Mouse (Mus musculus): ENCODE data around the gene Ep400. TPM values are rescaled to one million over a fixed set of nuclear protein-coding genes. Genes with fewer than 3 reads are reported as not detected.
A peak's percentile ranks its signal among the peaks of the same experiment; 100 is the strongest.
"Not testable (repeated sequence)": the region's sequence is repeated elsewhere in the genome, so short reads cannot be mapped to it uniquely, and the experiment has no call there.

Ep400 gene
- polyA plus RNA-seq, 1 experiment from 2014 or later, result 25.1 TPM

DNA sequence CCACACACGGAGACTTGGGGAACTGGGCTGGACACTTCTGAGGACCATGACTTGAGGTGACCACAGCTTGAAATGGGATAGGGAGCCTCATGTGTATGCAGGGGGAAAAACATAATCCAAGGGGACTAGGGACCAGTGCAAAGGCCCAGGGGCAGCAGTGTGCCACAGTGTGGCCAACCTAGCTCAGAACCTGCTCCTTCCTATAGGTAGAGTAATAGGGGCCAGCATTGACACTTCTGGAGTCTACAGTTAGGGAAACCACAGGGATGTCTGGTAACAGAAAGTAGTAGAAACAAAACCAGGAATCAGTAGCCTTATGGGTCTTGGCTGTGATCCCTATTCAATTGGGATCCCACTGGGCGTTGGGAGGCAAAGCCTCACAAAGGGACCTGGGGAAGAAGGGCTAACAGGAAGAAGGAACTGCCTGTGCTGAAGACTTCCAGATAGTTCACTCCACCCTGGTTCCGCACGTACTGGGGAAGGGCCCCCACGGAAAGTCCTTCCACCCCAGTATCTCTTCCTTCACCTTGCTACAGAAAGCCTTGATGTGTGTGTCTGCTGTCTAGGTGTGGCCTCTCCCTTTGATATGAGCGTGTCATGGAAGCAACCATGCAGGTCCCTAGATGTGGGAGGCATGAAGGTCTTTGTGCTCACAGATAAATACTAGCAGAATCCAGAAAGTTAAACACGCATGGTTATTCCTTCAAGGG, 11.2 kb upstream of the Ep400 start:
- H3K27ac ChIP-seq (ENCODE audit: low read length), result peak overlapping the region; percentile 92

DNA sequence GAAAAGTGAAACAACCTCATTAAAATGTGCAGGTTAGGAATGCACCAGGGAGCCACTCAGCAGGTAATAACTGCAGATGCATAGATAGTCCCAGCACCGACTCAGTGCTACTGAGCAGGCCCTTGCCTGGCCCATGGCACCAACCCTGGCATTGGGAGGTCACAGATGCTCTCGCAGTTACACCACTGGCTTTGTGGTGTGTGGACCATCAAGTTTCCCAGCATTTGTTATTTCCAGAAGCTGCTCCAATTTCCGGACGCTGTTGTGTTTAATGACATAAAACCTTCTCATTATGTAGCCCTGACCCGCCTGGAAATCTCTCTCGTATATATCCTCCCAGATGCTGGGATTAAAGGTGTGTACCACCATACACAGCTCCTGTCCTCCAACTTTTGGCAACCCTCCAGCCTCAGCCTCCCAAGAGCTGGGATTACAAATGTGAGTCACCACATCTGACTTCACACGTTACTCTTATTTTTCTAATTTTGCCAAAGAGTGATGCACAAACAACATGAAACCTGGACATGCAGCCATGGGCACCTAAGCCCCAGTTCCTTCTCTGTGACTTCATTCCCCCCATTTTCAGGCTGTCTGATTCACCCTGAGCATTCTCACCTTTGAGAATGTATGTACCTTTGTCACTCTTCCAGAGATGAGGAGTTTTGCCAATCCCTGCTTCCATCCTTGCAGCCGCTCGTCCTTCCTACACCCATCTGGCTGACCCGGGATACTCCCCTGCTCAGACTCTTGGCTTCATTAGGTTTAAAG, 10.4 kb upstream of the Ep400 start:
- 61% methylated on average over 10 of the region's 10 CpGs for WGBS (ENCODE audit: insufficient replicate concordance)
- peaks cover 41% of the 10 kb centered on the region for H3K4me1 ChIP-seq (ENCODE audit: control insufficient read depth, low read depth, low read length)

More for the DNA sequence above, 11.2 kb upstream of the Ep400 start:
- H3K9me3 ChIP-seq (replicated peaks; ENCODE audit: control insufficient read depth, low read length), result no peaks in the 10 kb centered on the region
- peak; percentile 85 for ATAC-seq (ENCODE audit: low read depth)
- H3K9ac ChIP-seq (ENCODE audit: low read depth, low read length), result peak overlapping the region; percentile 78
- peak overlapping the region; percentile 13; the same call in 1 of the 2 replicates for H3K4me3 ChIP-seq (ENCODE audit: low read depth, low read length)
- H3K27me3 ChIP-seq (ENCODE audit: control insufficient read depth, insufficient read depth, low read depth, low read length), result no peaks in the 10 kb centered on the region
- peaks cover 12% of the 10 kb centered on the region for H3K36me3 ChIP-seq (ENCODE audit: control insufficient read depth, insufficient read depth)
- H3K4me2 ChIP-seq (ENCODE audit: low read depth, low read length), result peak overlapping the region; percentile 100
- peaks cover 46% of the 10 kb centered on the region for H3K4me1 ChIP-seq (ENCODE audit: control insufficient read depth, low read depth, low read length)
- WGBS (ENCODE audit: insufficient replicate concordance), result 35% methylated on average over 7 of the region's 7 CpGs

DNA sequence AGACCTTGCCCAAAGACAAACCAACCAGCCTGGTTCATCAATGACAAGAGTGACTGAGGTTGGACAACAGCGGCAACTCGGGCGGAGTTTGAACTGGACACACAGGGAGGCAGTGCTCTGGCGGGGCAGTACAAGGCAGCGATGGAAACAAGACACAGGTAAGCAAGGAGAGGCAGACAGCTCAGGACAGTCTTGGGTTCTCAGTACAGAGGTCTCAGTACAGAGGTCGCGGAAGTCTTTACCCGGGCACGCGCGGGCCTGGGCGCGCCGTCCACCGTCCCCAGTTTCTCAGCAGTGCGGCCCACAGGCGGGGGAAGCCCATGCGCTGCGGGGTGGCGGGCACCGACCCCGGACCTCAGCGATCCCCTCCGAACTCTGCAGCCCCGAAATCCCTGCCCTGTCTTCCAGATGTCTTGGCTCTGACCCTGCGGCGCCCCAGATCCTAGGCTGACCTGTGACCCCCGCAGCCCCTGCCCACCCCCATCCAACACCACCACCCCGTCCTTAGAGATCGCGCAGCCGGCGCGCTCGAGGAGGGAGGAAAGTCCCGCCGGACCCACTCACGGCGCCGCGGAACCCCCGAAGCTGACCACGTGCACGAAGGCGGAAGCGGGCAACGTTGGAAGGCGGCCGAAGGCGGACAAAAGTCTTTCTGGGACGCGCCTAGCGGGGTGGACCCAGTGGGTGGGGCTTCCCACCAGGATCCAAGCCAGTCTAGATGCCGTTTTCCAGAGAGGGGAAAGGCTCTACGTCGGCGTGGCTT, 9.7 kb upstream of the Ep400 start, which contains the start of gene Pus1:
Gene Pus1 (minus strand): TSS at position 662 of the 763 bp plus-strand sequence.
- peak within 1 kb of the TSS; percentile 92 for H3K27ac ChIP-seq (ENCODE audit: low read length)
- peak within 1 kb of the TSS; percentile 100 for H3K4me2 ChIP-seq (ENCODE audit: low read depth, low read length)
- no peaks in the 10 kb centered on the region for H3K9me3 ChIP-seq (replicated peaks; ENCODE audit: control insufficient read depth, low read length)
- peak within 1 kb of the TSS; percentile 78 for H3K9ac ChIP-seq (ENCODE audit: low read depth, low read length)
- peaks cover 4% of the 10 kb centered on the region for H3K36me3 ChIP-seq (ENCODE audit: control insufficient read depth, insufficient read depth)
- H3K4me3 ChIP-seq (ENCODE audit: low read depth, low read length), result peak within 1 kb of the TSS; percentile 77
- no peaks in the 10 kb centered on the region for H3K27me3 ChIP-seq (ENCODE audit: control insufficient read depth, insufficient read depth, low read depth, low read length)
- under 1% methylated on average over 55 of the region's 57 CpGs for WGBS (ENCODE audit: insufficient replicate concordance)
- peaks cover 41% of the 10 kb centered on the region for H3K4me1 ChIP-seq (ENCODE audit: control insufficient read depth, low read depth, low read length)
- ATAC-seq (ENCODE audit: low read depth), result peak; percentile 75

More for the DNA sequence above, 10.4 kb upstream of the Ep400 start:
- Histone ChIP-seq H3K4me2 (ENCODE audit: low read depth, low read length) (peak overlapping the region; percentile 100), H3K36me3 (ENCODE audit: control insufficient read depth, insufficient read depth) (peaks cover 5% of the 10 kb centered on the region), H3K4me3 (ENCODE audit: low read depth, low read length) (peak overlapping the region; percentile 77), H3K27ac (ENCODE audit: low read length) (peak overlapping the region; percentile 92), H3K9ac (ENCODE audit: low read depth, low read length) (peak overlapping the region; percentile 78), H3K27me3 (ENCODE audit: control insufficient read depth, insufficient read depth, low read depth, low read length) (no peaks in the 10 kb centered on the region), H3K9me3 (replicated peaks; ENCODE audit: control insufficient read depth, low read length) (no peaks in the 10 kb centered on the region)
- peak; percentile 6; the same call in 1 of the 2 replicates for ATAC-seq (ENCODE audit: low read depth)

DNA sequence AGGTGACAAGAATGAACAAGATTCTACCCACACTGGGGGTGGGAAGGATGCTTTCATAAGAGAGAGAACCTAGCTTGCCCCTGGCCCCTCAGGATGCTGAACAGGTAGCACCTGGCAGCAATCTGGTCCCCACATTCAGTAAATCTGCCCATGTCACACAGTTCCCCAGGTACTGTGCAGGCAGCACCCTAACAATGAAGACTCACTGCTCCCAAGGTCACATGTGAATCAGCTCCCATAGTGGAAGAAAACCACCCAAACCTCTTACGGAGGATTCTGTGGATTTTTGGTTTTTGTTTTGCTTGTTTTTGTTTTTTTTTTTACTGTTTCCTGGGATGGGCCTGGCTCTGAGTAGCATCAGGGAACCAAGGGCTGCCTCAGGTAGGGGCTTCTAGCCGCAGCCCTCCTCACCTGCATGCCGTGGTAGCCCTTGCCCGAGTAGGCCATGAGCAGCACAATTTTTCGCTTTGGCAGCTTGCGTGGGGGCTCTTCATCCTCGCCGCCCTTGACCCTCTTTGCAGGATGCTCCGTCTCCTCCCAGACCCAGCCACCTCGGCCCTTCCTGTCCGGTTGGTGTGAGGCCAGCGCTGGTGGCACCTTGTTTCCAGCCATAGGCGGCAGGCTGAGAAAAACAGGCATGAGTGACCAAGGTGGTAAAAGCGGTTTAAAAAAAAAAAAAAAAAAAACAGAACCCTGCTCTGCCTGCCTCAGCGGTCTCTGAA, 8.9 kb upstream of the Ep400 start:
- Histone ChIP-seq H3K4me2 (ENCODE audit: low read depth, low read length) (peak overlapping the region; percentile 100), H3K36me3 (ENCODE audit: control insufficient read depth, insufficient read depth) (peaks cover 12% of the 10 kb centered on the region), H3K4me1 (ENCODE audit: control insufficient read depth, low read depth, low read length) (peaks cover 41% of the 10 kb centered on the region), H3K9ac (ENCODE audit: low read depth, low read length) (peak overlapping the region; percentile 78), H3K9me3 (replicated peaks; ENCODE audit: control insufficient read depth, low read length) (no peaks in the 10 kb centered on the region), H3K4me3 (ENCODE audit: low read depth, low read length) (peak overlapping the region; percentile 77), H3K27ac (ENCODE audit: low read length) (0 out of 2 replicates have a peak overlapping the region, but pooled peaks have one; percentile 2), H3K27me3 (ENCODE audit: control insufficient read depth, insufficient read depth, low read depth, low read length) (no peaks in the 10 kb centered on the region)
- no peak for ATAC-seq (ENCODE audit: low read depth)
- 11% methylated on average over 15 of the region's 15 CpGs for WGBS (ENCODE audit: insufficient replicate concordance)

DNA sequence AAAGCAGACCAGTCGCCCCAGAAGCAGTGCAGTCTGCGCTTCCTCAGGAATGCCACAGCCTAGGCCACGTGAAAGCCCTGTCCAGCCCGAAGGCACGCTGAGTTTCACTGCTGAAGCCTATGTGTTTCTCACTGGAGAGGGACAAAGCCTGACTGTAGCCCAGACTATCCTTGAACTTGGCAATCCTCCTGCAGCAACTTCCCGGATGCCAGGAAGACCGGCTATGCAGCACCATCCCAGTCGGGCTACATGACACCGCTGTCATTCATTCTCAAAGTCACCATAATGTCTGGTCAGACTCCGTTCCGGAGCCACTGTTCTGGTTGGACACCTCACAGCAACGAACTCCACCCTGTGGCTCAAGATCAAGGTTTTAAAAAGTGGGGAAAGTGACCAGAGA, 7.7 kb upstream of the Ep400 start:
- Histone ChIP-seq H3K4me2 (ENCODE audit: low read depth, low read length) (no peak overlapping the region), H3K9me3 (replicated peaks; ENCODE audit: control insufficient read depth, low read length) (no peaks in the 10 kb centered on the region), H3K36me3 (ENCODE audit: control insufficient read depth, insufficient read depth) (peaks cover 20% of the 10 kb centered on the region), H3K9ac (ENCODE audit: low read depth, low read length) (no peak overlapping the region), H3K27ac (ENCODE audit: low read length) (no peak overlapping the region), H3K4me3 (ENCODE audit: low read depth, low read length) (no peak overlapping the region), H3K4me1 (ENCODE audit: control insufficient read depth, low read depth, low read length) (peaks cover 40% of the 10 kb centered on the region), H3K27me3 (ENCODE audit: control insufficient read depth, insufficient read depth, low read depth, low read length) (no peaks in the 10 kb centered on the region)
- WGBS (ENCODE audit: insufficient replicate concordance), result 81% methylated on average over 12 of the region's 12 CpGs
- ATAC-seq (ENCODE audit: low read depth), result no peak

DNA sequence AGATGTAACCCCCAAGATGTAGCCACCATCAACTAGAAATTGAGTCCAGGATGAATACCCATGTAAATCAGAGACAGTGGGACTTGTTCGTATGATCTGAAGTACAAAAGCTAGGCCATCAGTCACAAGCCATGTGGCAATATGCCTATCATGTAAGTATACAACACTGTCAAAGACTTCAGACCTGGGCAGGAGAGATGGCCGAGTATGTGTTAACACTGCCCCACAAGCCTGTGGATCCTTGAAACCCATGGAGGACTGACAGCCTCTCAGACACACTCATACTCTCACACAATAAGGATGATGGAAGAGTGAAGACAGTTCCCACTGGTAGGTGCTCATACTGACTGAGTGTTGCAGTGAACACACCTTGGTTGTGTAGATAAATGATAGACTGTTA, 5.6 kb upstream of the Ep400 start:
- WGBS (ENCODE audit: insufficient replicate concordance), result 73% methylated on average over 2 of the region's 2 CpGs
- H3K36me3 ChIP-seq (ENCODE audit: control insufficient read depth, insufficient read depth), result peaks cover 21% of the 10 kb centered on the region
- no peak overlapping the region for H3K4me2 ChIP-seq (ENCODE audit: low read depth, low read length)
- H3K27ac ChIP-seq (ENCODE audit: low read length), result no peak overlapping the region
- no peak overlapping the region for H3K9ac ChIP-seq (ENCODE audit: low read depth, low read length)
- H3K4me3 ChIP-seq (ENCODE audit: low read depth, low read length), result no peak overlapping the region
- H3K4me1 ChIP-seq (ENCODE audit: control insufficient read depth, low read depth, low read length), result peaks cover 25% of the 10 kb centered on the region
- no peaks in the 10 kb centered on the region for H3K27me3 ChIP-seq (ENCODE audit: control insufficient read depth, insufficient read depth, low read depth, low read length)
- H3K9me3 ChIP-seq (replicated peaks; ENCODE audit: control insufficient read depth, low read length), result no peaks in the 10 kb centered on the region
- ATAC-seq (ENCODE audit: low read depth), result no peak

DNA sequence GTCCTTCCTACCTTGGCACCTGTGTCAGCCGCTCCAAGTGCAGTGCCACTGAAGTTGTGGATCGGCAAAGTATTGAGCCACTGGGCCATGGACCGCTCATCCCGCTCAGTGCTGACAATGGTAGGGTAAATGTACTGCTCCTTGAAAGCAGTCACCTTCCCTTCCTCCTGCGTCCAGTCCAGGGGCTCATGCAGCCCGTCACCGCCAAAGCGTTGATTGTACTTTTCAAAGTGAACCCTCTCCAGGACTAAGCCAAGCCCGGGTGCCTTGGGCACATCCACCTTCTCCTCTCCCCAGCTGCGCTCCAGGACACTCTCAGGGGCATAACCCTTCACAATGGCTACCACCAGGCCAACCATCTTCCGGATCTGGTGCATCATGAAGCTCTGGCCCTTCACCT, 4.0 kb upstream of the Ep400 start:
- no peak overlapping the region for H3K27ac ChIP-seq (ENCODE audit: low read length)
- no peak overlapping the region for H3K4me3 ChIP-seq (ENCODE audit: low read depth, low read length)
- no peaks in the 10 kb centered on the region for H3K9me3 ChIP-seq (replicated peaks; ENCODE audit: control insufficient read depth, low read length)
- H3K36me3 ChIP-seq (ENCODE audit: control insufficient read depth, insufficient read depth), result peaks cover 21% of the 10 kb centered on the region
- H3K4me2 ChIP-seq (ENCODE audit: low read depth, low read length), result no peak overlapping the region
- no peaks in the 10 kb centered on the region for H3K27me3 ChIP-seq (ENCODE audit: control insufficient read depth, insufficient read depth, low read depth, low read length)
- H3K4me1 ChIP-seq (ENCODE audit: control insufficient read depth, low read depth, low read length), result peaks cover 16% of the 10 kb centered on the region
- H3K9ac ChIP-seq (ENCODE audit: low read depth, low read length), result no peak overlapping the region
- no peak for ATAC-seq (ENCODE audit: low read depth)
- WGBS (ENCODE audit: insufficient replicate concordance), result 88% methylated on average over 11 of the region's 11 CpGs

DNA sequence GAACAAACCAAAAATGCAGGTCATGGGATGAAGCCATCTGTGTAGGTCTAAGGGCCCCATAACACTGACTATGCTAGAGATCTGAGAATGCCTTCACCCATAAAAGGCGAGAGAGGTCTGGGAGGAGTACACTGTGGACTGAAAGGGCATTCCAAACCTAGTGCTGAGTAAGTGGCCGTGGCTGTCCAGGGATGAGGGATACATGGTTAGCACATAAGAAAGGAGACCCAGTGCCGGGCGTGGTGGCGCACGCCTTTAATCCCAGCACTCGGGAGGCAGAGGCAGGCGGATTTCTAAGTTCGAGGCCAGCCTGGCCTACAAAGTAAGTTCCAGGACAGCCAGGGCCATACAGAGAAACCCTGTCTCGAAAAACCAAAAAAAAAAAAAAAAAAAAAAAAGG, 2.4 kb upstream of the Ep400 start:
- not testable (repeated sequence) for H3K27me3 ChIP-seq (ENCODE audit: control insufficient read depth, insufficient read depth, low read depth, low read length); ATAC-seq (ENCODE audit: low read depth); H3K27ac ChIP-seq (ENCODE audit: low read length); H3K9ac ChIP-seq (ENCODE audit: low read depth, low read length); H3K4me3 ChIP-seq (ENCODE audit: low read depth, low read length); H3K4me2 ChIP-seq (ENCODE audit: low read depth, low read length); H3K9me3 ChIP-seq (replicated peaks; ENCODE audit: control insufficient read depth, low read length)
- WGBS (ENCODE audit: insufficient replicate concordance), result 84% methylated on average over 10 of the region's 10 CpGs
- Histone ChIP-seq H3K36me3 (ENCODE audit: control insufficient read depth, insufficient read depth) (peaks cover 21% of the 10 kb centered on the region), H3K4me1 (ENCODE audit: control insufficient read depth, low read depth, low read length) (peaks cover 22% of the 10 kb centered on the region)
